Mouse (Mus musculus) T-helper 17 cell (primary cell): Measurements from ENCODE around the gene Vav1.

Experiments
- in situ Hi-C, 2 experiments: fragments of 300-600 bp; cut with MboI, MseI; formaldehyde crosslinking; loops; 1 replicate in 1 of 2; 2 replicates in 1 of 2; pipeline ENCODE4 v1.15.1; 2025; ENCODE audit warnings: high pct_unique_total_duplicates in 2 of 2

Vav1 gene

GRCm38 (mm10) chr17:57277598-57278261 is 1.2 kb upstream of the Vav1 start:
- in situ Hi-C loops, result loop anchor here (25.0 kb wide), 3 partner anchors 815 to 1565 kb away; partner anchors contain the start of genes Fem1a (in 2 of the 2) and Pot1b (in 1 of the 2)

GRCm38 (mm10) chr17:57278537-57278936 is 363 bp upstream of the Vav1 start:
- in situ Hi-C loops, result loop anchor here (25.0 kb wide), 3 partner anchors 816 to 1566 kb away; partner anchors contain the start of genes Fem1a (in 2 of the 2) and Pot1b (in 1 of the 2)

GRCm38 (mm10) chr17:57279591-57280224 is 808 bp downstream of the Vav1 start:
- in situ Hi-C loops, result loop anchor here (25.0 kb wide), 3 partner anchors 817 to 1567 kb away; partner anchors contain the start of genes Fem1a (in 2 of the 2) and Pot1b (in 1 of the 2)

- in situ Hi-C loops, result loop anchor here (25.0 kb wide), 3 partner anchors 818 to 1568 kb away; partner anchors contain the start of genes Fem1a (in 2 of the 2) and Pot1b (in 1 of the 2)
Observed at GRCm38 (mm10) chr17:57280411-57280810, 1.5 kb downstream of the Vav1 start.

DNA sequence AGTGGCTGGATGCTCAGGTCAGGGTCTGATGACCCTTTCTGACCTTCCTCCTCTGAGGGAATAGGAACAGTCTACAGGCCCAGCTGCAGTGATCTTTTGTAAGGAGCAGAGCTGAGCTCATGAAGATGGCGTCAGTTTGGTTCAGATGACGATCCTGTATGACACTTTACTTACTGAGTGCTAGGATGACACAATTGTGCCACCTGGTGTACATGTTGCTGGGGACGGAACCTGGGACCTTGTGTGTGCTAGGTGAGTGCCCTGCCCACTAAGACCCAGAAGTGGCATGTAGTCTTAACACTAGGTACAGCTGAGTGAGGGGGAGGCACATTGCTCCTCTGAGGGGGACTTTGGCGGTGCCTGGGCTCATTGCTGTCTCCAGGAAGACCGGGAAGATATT is 5.0 kb downstream of the Vav1 start:
- in situ Hi-C loops, result loop anchor here (25.0 kb wide), 3 partner anchors 822 to 1572 kb away; partner anchors contain the start of genes Fem1a (in 2 of the 2) and Pot1b (in 1 of the 2)

- in situ Hi-C loops, result loop anchor here (25.0 kb wide), 3 partner anchors 823 to 1573 kb away; partner anchors contain the start of genes Fem1a (in 2 of the 2) and Pot1b (in 1 of the 2)
Observed at GRCm38 (mm10) chr17:57285077-57285476, 6.2 kb downstream of the Vav1 start.

- in situ Hi-C loops, result loop anchor here (25.0 kb wide), 3 partner anchors 825 to 1575 kb away; partner anchors contain the start of genes Fem1a (in 2 of the 2) and Pot1b (in 1 of the 2)
Observed at GRCm38 (mm10) chr17:57286718-57287355, 7.9 kb downstream of the Vav1 start.

- in situ Hi-C loops, result loop anchor here (25.0 kb wide), 3 partner anchors 827 to 1577 kb away; partner anchors contain the start of genes Fem1a (in 2 of the 2) and Pot1b (in 1 of the 2)
Observed at GRCm38 (mm10) chr17:57289252-57289651, 10.4 kb downstream of the Vav1 start.

DNA sequence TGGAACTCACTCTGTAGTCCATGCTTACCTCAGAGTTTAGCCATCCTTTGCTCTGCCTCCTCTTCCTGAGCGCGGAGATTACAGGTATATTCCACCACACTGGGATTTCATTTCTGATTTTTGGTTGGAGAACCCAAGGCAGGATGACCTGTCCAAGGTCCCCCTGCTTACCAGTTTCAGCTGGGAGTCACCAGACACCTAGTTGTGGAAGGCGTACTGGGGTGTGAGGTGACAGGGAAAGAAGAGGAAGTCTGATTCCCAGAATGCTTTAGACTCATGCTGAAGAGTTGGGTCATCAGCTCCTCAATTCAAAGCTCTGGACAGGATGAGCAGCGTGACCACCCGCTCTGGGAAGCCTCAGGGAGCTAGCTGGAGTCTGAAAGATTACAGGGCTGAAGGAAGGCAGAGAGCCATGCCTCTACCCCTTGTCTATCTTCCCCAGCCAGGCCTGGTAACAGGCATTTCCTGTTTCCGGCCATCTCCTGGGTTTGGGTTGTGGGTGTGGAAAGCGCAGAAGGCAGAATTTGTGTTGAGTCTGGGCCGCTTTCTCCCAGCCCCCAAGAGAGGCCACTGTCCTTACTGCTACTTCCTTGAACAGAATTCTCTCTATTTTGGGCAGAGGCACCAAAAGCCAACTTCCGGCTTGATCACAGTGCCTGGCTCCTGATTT is 11.2 kb downstream of the Vav1 start:
- in situ Hi-C loops, result loop anchor here (5.0 to 25.0 kb wide), 4 partner anchors 37 to 1578 kb away; partner anchors contain the start of genes Fem1a (in 2 of the 2) and Pot1b (in 1 of the 2)

DNA sequence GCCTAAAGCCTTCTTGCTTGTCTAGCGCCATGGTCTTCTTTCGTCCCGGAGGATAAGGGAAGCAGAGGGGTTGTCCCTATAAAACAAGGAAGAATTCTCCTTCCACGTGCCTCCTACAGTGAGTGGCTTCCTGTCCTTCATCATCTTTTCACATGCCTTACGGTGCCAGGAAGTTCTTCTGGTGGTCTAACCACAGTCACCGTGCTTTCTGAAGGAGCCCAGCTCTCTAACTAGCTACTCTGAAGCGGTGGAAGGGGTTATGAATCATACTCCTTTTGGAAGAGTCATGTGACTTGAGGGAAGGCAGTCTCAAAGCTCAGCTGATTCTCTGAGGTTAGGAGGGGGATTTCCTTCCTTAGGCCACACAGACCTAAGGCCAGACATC is 11.8 kb downstream of the Vav1 start:
- in situ Hi-C loops, result loop anchor here (5.0 to 25.0 kb wide), 4 partner anchors 37 to 1578 kb away; partner anchors contain the start of genes Fem1a (in 2 of the 2) and Pot1b (in 1 of the 2)

DNA sequence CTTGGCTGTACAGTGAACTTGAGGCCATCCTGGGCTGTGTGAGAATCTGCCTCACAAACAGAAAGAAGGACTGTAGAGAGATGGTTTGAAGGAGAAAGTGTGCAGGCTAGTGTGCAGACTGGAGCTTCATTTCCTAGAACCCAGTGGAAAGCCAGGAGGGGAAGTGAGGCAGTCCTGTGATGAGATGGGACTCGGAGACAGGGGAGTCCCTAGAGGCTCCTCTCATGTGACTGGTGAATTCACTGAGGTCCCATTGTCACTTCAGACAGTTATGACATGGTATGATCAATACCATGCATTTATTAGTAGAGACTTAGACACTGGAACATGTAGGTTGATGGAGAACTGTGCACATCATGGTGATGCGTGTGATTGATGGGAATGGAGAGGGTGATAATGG is 13.4 kb downstream of the Vav1 start:
- in situ Hi-C loops, result loop anchor here (5.0 to 25.0 kb wide), 4 partner anchors 35 to 1580 kb away; partner anchors contain the start of genes Fem1a (in 2 of the 2) and Pot1b (in 1 of the 2)

DNA sequence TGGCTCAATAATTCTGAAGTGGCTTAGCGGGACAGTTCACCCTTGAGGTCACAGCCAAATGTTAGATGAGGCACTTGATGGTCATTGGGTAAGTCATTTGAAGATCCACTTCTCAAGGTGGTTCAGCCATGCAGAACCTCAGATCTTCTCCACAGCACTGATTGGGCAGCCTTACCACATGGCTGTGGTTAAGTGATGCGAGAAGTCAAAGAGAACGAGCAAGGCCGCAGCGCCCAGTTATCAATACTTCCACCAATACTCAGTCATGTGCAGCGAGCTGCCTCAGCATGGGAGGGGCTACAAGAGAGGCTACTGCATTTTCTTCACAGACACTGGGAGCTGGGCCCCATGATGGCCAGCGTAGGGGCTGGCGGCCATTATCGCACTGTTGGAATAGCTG is 14.1 kb downstream of the Vav1 start:
- in situ Hi-C loops, result loop anchor here (5.0 to 25.0 kb wide), 4 partner anchors 34 to 1581 kb away; partner anchors contain the start of genes Fem1a (in 2 of the 2) and Pot1b (in 1 of the 2)

DNA sequence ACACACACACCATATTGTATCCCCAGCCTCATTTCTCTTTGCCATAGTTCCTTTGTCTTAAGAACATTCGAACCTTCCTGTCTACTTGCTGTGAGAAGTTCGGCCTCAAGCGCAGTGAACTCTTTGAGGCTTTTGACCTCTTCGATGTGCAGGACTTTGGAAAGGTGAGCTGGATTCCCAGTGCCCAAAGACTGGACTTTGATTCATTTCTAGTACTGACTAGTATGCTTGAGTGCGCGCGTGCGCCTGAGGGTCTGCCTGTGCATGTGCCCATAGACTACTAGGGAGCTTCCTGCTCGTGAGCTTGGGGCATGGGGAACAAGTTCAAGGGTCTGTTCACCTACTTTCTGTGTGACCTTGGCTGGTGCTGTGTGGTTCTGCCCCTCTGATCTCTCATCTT is 17.0 kb downstream of the Vav1 start:
- in situ Hi-C loops, result loop anchor here (25.0 kb wide), 3 partner anchors 834 to 1584 kb away; partner anchors contain the start of genes Fem1a (in 2 of the 2) and Pot1b (in 1 of the 2)

DNA sequence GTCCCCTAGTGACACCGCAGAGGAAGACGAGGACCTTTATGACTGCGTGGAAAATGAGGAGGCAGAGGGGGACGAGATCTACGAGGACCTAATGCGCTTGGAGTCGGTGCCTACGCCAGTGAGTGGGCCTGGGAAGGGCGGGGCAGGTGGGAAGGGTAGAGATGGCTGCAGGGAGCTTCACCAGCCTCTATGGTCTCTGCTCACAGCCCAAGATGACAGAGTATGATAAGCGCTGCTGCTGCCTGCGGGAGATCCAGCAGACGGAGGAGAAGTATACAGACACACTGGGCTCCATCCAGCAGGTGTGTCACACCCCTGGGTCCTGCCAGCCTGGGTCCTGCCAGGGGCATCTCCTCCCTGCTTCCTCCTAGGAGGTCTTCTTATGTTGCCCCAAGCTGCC is 18.1 kb downstream of the Vav1 start:
- in situ Hi-C loops, result loop anchor here (25.0 kb wide), 3 partner anchors 835 to 1585 kb away; partner anchors contain the start of genes Fem1a (in 2 of the 2) and Pot1b (in 1 of the 2)

DNA sequence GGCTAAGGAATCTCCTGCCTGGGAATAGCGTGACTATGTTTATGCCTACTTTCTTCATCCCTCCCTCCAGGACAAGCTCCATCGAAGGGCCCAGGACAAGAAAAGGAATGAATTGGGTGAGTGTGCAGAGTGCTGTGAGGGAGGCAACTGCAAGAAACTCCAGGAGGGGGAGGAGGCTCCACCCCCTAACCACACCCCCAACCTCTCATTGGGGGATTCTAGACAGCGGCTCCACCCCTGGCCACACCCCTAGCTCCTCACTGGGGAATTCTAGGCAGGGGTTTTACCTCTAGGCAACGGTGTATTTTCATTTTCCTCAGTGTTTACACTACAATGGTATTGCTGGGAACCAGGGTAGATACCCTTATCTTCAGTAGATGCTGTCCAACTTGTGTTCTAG is 26.7 kb downstream of the Vav1 start:
- in situ Hi-C loops, result no loop called here

DNA sequence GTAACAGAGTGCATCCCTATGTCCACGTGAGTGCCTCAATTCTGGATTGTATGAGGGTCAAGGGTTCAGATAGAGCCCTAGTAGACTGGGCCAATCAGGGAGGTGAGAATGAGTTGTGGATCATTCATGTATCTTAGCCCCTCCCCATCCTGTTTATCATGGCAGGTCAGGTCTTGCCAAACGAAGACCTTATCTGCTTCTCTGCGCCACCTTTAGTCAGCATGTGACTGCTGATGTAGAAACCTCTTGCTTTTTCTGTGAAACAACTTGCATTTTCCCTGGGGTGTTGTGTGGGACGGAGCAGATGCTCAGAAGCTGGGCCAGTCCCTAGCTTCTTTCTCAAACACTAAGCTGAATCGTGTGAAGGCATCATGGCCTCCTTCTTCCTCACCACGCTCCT is 28.2 kb downstream of the Vav1 start:
- in situ Hi-C loops, result no loop called here

- in situ Hi-C loops, result no loop called here
Observed at GRCm38 (mm10) chr17:57311801-57312200, 32.9 kb downstream of the Vav1 start.

- in situ Hi-C loops, result loop anchor here in 1 of 2 experiments (5.0 kb wide), 1 partner anchor 35 kb away; no protein-coding TSS in a partner anchor
Observed at GRCm38 (mm10) chr17:57327615-57328014, 48.7 kb downstream of the Vav1 start.

DNA sequence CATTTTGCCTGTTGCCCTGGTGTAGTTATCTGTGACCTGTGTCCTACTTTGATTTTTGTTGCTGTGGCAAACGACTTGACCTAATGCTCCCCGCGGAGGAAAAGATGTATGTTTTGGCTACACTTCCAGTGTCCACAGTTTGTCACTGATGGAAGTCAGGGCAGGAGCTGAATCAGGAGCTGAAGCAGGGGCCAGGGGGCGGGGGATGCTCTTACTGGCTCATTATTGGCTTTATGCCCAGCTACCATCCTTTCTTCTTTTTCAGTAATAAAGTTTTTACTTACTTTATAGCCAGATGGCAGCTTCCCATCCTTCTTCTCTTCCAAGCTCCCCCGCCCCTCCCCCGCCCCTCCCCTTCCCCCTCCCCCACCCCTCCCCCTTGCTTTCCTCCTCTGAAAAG is 50.0 kb downstream of the Vav1 start:
- in situ Hi-C loops, result loop anchor here in 1 of 2 experiments (5.0 kb wide), 1 partner anchor 37 kb away; no protein-coding TSS in a partner anchor

DNA sequence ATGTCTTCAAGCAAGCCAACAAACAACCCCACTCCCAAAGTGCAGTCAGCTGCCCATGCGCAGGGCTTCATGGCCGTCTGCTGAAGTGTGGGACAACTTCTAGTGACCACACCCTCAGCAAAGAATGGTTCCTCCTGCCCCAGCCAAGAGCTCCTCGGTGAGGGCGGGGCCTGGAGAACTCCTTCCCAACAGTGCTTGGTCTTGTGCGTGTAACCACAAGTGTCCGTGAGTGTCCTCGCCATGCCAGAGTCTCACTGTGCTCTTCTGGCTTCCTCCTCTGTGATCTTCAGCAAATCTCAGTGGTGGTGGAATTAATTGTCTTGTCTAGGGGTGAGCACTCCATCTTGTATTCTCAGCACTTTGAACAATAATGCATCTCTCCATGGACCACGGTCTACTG is 52.1 kb downstream of the Vav1 start:
- in situ Hi-C loops, result loop anchor here (5.0 kb wide), 2 partner anchors 109 to 114 kb away; no protein-coding TSS in a partner anchor
